ENCODE assay signal across 10 mouse cellular contexts in genomic region chr8:120439309-120439708, GRCm38 (mm10).
DNase-seq lines count a peak whose midpoint lies in the region; ATAC-seq lines count a peak whose summit lies in the region.
"Had no signal": no experiment of that assay in that cellular context is flagged by ENCODE, and none has a peak within 500 bp of the region (broad histone marks: within the 10 kb centered on the region; RNA-seq: fewer than 3 reads in every experiment).

No protein-coding gene starts in this region.

- 6% methylated on average over 19 of the region's 19 CpGs for WGBS in hindbrain, embryonic 12.5 days
- 3% methylated on average over 19 of the region's 19 CpGs for WGBS in midbrain, embryonic 13.5 days

- no peak overlapping the region for H3K4me3 ChIP-seq in hindbrain, embryonic 12.5 days
- H3K4me3 ChIP-seq in midbrain, embryonic 13.5 days (replicated peaks), result no peak overlapping the region

- peak overlapping the region; percentile 85 for H3K27ac ChIP-seq in hindbrain, embryonic 12.5 days
- peak overlapping the region; percentile 81 for H3K27ac ChIP-seq in midbrain, embryonic 13.5 days

- peaks cover 71% of the 10 kb centered on the region for H3K4me1 ChIP-seq in hindbrain, embryonic 12.5 days
- H3K4me1 ChIP-seq in midbrain, embryonic 13.5 days (replicated peaks), result peaks cover 66% of the 10 kb centered on the region

- ATAC-seq in hindbrain, embryonic 12.5 days (ENCODE audit: low FRiP score), result peak; percentile 80
- ATAC-seq in midbrain, embryonic 13.5 days, result peak; percentile 78

- peak; percentile 70 for DNase-seq in embryo, embryonic 10 days (ENCODE audit: low spot score)
- DNase-seq in embryo, embryonic 9.5 days (ENCODE audit: extremely low spot score), result no peak
- DNase-seq in R1 (ENCODE audit: low read depth, low spot score), result peak; percentile 38
- DNase-seq in urinary bladder, postnatal 4 days (ENCODE audit: low spot score in 2 of 2), result no peak
- no peak for DNase-seq in ovary, postnatal 36 days (ENCODE audit: low spot score)
- DNase-seq in adrenal gland, postnatal 10 days, result no peak
- DNase-seq: adrenal gland, adult 8-10 months; kidney, postnatal 25 days had no signal

- H3K9me3 ChIP-seq in hindbrain, embryonic 12.5 days (replicated peaks), result no peaks in the 10 kb centered on the region
- H3K9me3 ChIP-seq in midbrain, embryonic 13.5 days, result no peaks in the 10 kb centered on the region

- H3K4me2 ChIP-seq in hindbrain, embryonic 12.5 days (replicated peaks), result peak overlapping the region; percentile 15; the same call in 1 of the 2 replicates
- H3K4me2 ChIP-seq in midbrain, embryonic 13.5 days (replicated peaks), result peak overlapping the region; percentile 29

- no peaks in the 10 kb centered on the region for H3K36me3 ChIP-seq in hindbrain, embryonic 12.5 days
- no peaks in the 10 kb centered on the region for H3K36me3 ChIP-seq in midbrain, embryonic 13.5 days

- H3K9ac ChIP-seq in hindbrain, embryonic 12.5 days, result peak overlapping the region; percentile 15; the same call in 1 of the 2 replicates
- H3K9ac ChIP-seq in midbrain, embryonic 13.5 days (replicated peaks), result no peak overlapping the region

- peaks cover 3% of the 10 kb centered on the region; the same call in 1 of the 2 replicates for H3K27me3 ChIP-seq in hindbrain, embryonic 12.5 days
- peaks cover 15% of the 10 kb centered on the region; the same call in 1 of the 2 replicates for H3K27me3 ChIP-seq in midbrain, embryonic 13.5 days

Comparison
In these comparisons a context has a peak if more than half of its experiments do, and no peak if none do; other contexts are left out.
1. DNase-seq: peak in embryo, embryonic 10 days (single experiment) and R1 (single experiment); none in embryo, embryonic 9.5 days (single experiment), urinary bladder, postnatal 4 days (0 of 2), ovary, postnatal 36 days (single experiment) and adrenal gland, postnatal 10 days (single experiment).